ENCODE assay signal across 8 mouse cellular contexts in genomic region chr6:34598121-34599065, GRCm38 (mm10). TPM values are rescaled to one million over a fixed set of nuclear protein-coding genes. Genes with fewer than 3 reads are reported as not detected.
DNase-seq lines count a peak whose midpoint lies in the region; ATAC-seq lines count a peak whose summit lies in the region.

Gene Cald1 (plus strand): TSS chr6:34598500.

- H3K27me3 ChIP-seq in hindbrain, embryonic 14.5 days (ENCODE audit: control insufficient read depth, insufficient read depth, low read length), result no peaks in the 10 kb centered on the region
- no peaks in the 10 kb centered on the region for H3K27me3 ChIP-seq in midbrain, embryonic 11.5 days (ENCODE audit: control insufficient read depth, insufficient read depth, low read length)

- H3K9ac ChIP-seq in hindbrain, embryonic 14.5 days, result peak within 1 kb of the TSS; percentile 42
- H3K9ac ChIP-seq in midbrain, embryonic 11.5 days (ENCODE audit: low read length), result no peak within 1 kb of the TSS

- peaks cover 10% of the 10 kb centered on the region; the same call in 1 of the 2 replicates for H3K4me1 ChIP-seq in hindbrain, embryonic 14.5 days (replicated peaks; ENCODE audit: control insufficient read depth, insufficient read depth, low read length)
- peaks cover 3% of the 10 kb centered on the region; the same call in 1 of the 2 replicates for H3K4me1 ChIP-seq in midbrain, embryonic 11.5 days (ENCODE audit: control insufficient read depth, insufficient read depth, low read length)

- peak within 1 kb of the TSS; percentile 26; the same call in 1 of the 2 replicates for H3K27ac ChIP-seq in hindbrain, embryonic 14.5 days
- H3K27ac ChIP-seq in midbrain, embryonic 11.5 days (ENCODE audit: low read depth, low read length), result no peak within 1 kb of the TSS

- intact Hi-C loops in left cerebral cortex, postnatal 25 days (cut with DNase I), result no loop called here

- no peaks in the 10 kb centered on the region for H3K9me3 ChIP-seq in hindbrain, embryonic 14.5 days (ENCODE audit: control insufficient read depth, low read length)
- H3K9me3 ChIP-seq in midbrain, embryonic 11.5 days (ENCODE audit: control insufficient read depth, low read length), result no peaks in the 10 kb centered on the region

- ATAC-seq in hindbrain, embryonic 14.5 days (ENCODE audit: low FRiP score), result no peak
- ATAC-seq in midbrain, embryonic 11.5 days (ENCODE audit: low FRiP score), result peak; percentile 50; the same call in 1 of the 2 replicates

- H3K4me2 ChIP-seq in hindbrain, embryonic 14.5 days (replicated peaks), result peak within 1 kb of the TSS; percentile 46
- H3K4me2 ChIP-seq in midbrain, embryonic 11.5 days, result peak within 1 kb of the TSS; percentile 32

- WGBS in hindbrain, embryonic 14.5 days, result 4% methylated on average over 16 of the region's 16 CpGs
- 5% methylated on average over 16 of the region's 16 CpGs for WGBS in midbrain, embryonic 11.5 days

- DNase-seq in 3134 (ENCODE audit: extremely low read depth, insufficient read length, low spot score), result peak; percentile 68
- peak; percentile 14 for DNase-seq in adrenal gland, adult 8-10 months
- peak; percentile 35 for DNase-seq in gastrocnemius, adult 18-20 months (ENCODE audit: low spot score)
- peak; percentile 28 for DNase-seq in hindbrain, embryonic 14.5 days (ENCODE audit: low spot score)
- DNase-seq in left cerebral cortex, postnatal 25 days (ENCODE audit: low spot score in 2 of 2), result no peak
- DNase-seq in midbrain, embryonic 11.5 days (ENCODE audit: low spot score, missing footprints), result peak; percentile 90
- DNase-seq in yolk sac, embryonic 10.5 days (ENCODE audit: low spot score), result peak; percentile 61
- no peak for DNase-seq in right cerebral cortex, postnatal 4 days

- H3K36me3 ChIP-seq in hindbrain, embryonic 14.5 days (replicated peaks; ENCODE audit: control insufficient read depth, insufficient read depth), result no peaks in the 10 kb centered on the region
- no peaks in the 10 kb centered on the region for H3K36me3 ChIP-seq in midbrain, embryonic 11.5 days (ENCODE audit: control insufficient read depth, insufficient read depth, low read length)

- peak within 1 kb of the TSS; percentile 24 for H3K4me3 ChIP-seq in hindbrain, embryonic 14.5 days (replicated peaks; ENCODE audit: low read length)
- peak within 1 kb of the TSS; percentile 7; the same call in 1 of the 2 replicates for H3K4me3 ChIP-seq in midbrain, embryonic 11.5 days (ENCODE audit: low read depth, low read length)

RNA-seq across cellular contexts. Expression of gene Cald1, which starts in this region (rescaled TPM):
- total RNA-seq in adrenal gland, adult 8-10 months (2022), result 10 to 100 TPM; 62.2 to 88.3 (median 71.2) TPM
- 10 to 100 TPM; 23.3 to 35.0 TPM for total RNA-seq in gastrocnemius, adult 18-20 months (2021)
- 52.4 and 55.0 TPM in 2 replicates for polyA plus RNA-seq in hindbrain, embryonic 14.5 days (2014; fragmentation: Nextera tagmentation; extraction: Ambion mirVana)
- 10 to 100 TPM; 18.4 to 22.0 TPM for total RNA-seq in left cerebral cortex, postnatal 25 days (2021)
- 134 and 149 TPM in 2 replicates for polyA plus RNA-seq in midbrain, embryonic 11.5 days (2014; fragmentation: Nextera tagmentation; extraction: Ambion mirVana)

Comparison
In these comparisons a context has a peak if more than half of its experiments do, and no peak if none do; other contexts are left out.
1. DNase-seq: peak in 3134 (single experiment), adrenal gland, adult 8-10 months (single experiment), gastrocnemius, adult 18-20 months (single experiment), hindbrain, embryonic 14.5 days (single experiment), midbrain, embryonic 11.5 days (single experiment) and yolk sac, embryonic 10.5 days (single experiment); none in left cerebral cortex, postnatal 25 days (0 of 2) and right cerebral cortex, postnatal 4 days (single experiment).